Mouse (Mus musculus) T-cell, adult 2 months (primary cell): Measurements from ENCODE around the gene Ccnc.
A peak's percentile ranks its signal among the peaks of the same experiment; 100 is the strongest.
"Not testable (repeated sequence)": the region's sequence is repeated elsewhere in the genome, so short reads cannot be mapped to it uniquely, and the experiment has no call there.

Source experiments
- DNase-seq: peaks from one replicate; pipeline ENCODE4 v3.0.0; 2022; ENCODE audit warnings: low spot score

The Ccnc gene

GRCm38 (mm10) chr4:21726912-21727614 is 438 bp upstream of the Ccnc start:
- peak; percentile 23 for DNase-seq

GRCm38 (mm10) chr4:21739169-21739568 is 11.7 kb downstream of the Ccnc start:
- no peak for DNase-seq

DNA sequence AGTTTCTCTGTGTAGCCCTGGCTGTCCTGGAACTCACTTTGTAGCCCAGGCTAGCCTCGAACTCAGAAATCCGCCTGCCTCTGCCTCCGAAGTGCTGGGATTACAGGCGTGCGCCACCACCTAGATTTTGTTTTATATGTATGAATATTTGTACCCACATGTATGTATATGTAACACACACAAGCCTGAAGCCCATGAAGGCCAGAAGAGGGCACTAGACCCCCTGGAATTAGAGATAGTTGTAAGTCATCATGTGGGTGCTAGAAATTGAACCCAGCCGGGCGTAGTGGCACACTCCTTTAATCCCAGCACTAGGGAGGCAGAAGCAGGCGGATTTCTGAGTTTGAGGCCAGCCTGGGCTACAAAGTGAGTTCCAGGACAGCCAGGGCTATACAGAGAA is 16.6 kb downstream of the Ccnc start:
- not testable (repeated sequence) for DNase-seq

DNA sequence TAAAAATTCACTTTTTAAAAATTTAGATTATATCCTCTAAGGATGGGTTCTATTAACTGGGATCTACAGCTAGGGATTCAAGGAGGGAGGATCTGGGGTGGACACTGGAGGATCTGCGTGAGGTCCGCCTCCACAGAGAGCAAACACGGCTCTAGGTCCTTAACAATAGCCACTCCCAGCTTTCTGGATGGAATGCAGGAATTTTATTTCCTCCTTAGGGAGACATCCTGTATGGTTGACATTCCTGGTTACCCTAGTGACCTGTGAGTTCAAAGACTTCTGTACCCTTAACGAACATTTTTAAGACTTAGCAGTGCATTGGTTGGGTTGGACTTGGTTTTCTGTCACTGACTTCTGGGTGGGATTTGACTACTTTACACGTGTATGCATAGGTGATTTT is 18.2 kb downstream of the Ccnc start:
- no peak for DNase-seq

- no peak for DNase-seq
These were observed 27.8 kb downstream of the Ccnc start for GRCm38 (mm10) chr4:21755123-21755789.

DNA sequence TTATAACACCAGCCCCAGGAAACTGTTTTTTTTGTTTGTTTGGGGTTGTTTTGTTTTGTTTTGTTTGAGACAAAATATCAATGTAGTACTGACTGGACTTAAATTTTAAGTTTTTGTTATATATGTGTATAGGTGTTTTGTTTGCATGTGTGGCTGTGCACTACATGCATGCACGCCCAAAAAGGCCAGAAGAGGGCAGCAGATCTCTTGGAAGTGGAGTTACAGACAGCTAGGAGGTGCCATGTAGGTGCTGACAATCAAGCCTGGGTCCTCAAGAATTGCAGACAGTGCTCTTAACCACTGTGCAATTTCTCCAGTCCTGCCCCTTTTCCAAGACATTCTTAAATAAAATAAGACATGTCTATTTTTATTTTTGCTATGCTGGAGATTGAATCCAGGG is 31.4 kb downstream of the Ccnc start:
- no peak for DNase-seq

- DNase-seq, result no peak
These were observed 34.1 kb downstream of the Ccnc start for GRCm38 (mm10) chr4:21761416-21762160.

DNA sequence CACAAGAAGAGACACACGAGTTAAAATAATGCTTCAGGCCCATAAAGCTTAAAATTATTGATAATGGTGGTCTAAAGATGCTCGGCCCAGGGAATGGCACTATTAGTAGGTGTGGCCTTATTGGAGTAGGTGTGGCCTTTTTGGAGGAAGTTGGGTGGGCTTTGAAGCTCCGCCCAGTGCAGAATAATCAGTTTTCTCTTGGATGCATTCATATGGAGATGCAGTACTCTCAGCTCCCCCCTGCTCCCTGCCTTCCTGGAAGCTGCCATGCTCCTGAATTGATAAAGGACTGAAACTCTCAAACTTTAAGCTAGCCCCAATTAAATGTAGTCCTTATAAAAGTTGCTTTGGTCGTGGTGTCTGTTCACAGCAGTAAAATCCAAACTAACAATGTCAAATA is 36.3 kb downstream of the Ccnc start:
- DNase-seq, result no peak

DNA sequence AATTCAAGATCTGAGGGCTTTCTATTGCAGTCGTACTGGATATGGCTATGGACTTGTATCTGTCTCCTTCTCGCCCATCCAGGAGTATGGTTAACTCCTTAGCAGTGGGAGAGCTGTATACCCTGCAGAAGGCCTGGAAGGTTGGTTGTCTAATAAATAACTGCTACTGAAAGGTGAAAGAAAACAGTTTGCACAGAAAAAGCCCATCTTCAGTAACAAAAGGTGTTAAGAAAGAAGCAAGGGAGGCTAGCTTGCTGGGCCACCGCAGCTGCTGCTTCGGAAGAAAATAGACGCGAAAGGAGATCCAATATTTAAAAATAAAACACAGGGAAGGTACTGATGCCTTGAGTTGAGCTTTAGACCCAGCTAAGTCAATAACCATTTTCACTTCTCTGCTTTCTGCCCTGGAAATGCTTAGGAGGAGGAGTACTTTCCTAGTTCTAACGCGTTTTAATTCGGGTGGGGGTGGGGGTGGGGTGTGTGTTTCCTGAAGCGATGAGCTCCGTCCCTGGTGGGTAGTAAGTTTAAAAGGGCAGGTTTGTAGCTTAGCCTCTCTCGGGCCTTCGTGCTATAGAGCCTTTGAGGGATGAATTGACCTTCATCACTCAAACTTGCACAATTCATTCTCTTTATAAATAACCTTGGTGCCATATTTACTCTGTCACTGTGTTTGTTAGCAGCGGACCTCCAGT is 38.8 kb downstream of the Ccnc start:
- no peak for DNase-seq

GRCm38 (mm10) chr4:21766863-21767304 is 39.4 kb downstream of the Ccnc start, which contains the start of the genes Usp45 and Tstd3:
Usp45 (plus strand) TSS chr4:21767156.
Tstd3 (minus strand) TSS chr4:21767212.
- peak; percentile 70 for DNase-seq

GRCm38 (mm10) chr4:21771064-21771463 is 43.6 kb downstream of the Ccnc start:
- no peak for DNase-seq

- DNase-seq, result peak; percentile 17
These were observed 44.8 kb downstream of the Ccnc start for GRCm38 (mm10) chr4:21772306-21772705.

DNA sequence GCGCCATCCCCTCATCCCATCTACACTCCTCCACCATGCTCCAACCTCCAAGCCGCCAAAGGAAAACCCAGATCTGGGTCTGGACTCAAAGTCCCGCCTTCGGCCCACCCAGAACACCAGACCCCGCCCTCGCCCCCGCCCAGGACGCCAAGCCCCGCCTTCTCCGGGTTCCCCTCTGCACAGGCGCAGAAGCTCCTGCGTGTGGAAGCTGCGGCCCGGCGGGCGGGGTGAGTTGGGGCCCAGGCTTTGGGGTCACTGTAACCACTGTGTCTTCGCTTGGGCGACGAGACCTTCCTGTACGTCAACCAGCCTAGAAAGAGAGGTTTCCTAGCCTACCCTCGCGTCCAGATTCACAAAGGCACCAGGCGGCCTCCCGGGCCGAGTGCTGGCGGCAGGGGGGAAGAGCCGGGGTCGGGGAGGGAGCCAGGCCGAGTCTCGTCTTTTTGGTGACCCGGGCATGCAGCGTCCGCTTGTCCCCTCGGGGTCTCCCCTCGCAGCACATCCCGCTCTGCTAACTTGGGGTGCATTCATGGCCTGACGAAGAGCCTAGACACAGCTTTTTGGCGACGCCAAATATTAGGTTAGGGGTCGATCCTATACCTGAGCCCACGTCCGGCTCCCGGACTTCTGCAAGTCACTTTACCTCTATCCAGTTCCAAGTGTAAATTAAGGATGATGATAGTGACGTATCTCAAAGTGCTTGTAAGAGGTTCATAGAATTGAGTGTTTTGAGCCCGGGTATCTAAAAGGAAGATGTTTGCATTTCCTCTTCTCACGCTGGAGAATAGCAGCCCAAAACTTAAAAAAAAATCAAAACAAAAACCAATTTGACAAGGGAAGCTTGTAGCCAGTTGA is 48.8 kb downstream of the Ccnc start:
- DNase-seq, result peak; percentile 88

DNA sequence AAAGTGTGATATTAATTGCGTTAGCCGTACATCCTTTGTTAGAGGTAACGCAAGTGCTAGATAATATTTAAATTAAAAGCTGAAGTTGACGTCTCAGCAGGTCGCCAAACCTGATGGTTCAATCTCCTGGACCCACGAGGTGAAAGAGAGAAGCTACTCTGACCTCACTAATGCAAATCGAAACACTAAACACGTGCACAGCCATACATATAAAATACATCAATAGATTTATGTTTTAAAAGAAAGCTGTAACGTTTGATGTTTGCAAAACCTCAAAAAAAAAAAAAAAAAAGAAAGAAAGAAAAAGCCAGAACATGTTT is 49.4 kb downstream of the Ccnc start:
- DNase-seq, result peak; percentile 12

GRCm38 (mm10) chr4:21780816-21781726 is 53.6 kb downstream of the Ccnc start:
- no peak for DNase-seq

- no peak for DNase-seq
These were observed 58.8 kb downstream of the Ccnc start for GRCm38 (mm10) chr4:21786268-21786667.

DNA sequence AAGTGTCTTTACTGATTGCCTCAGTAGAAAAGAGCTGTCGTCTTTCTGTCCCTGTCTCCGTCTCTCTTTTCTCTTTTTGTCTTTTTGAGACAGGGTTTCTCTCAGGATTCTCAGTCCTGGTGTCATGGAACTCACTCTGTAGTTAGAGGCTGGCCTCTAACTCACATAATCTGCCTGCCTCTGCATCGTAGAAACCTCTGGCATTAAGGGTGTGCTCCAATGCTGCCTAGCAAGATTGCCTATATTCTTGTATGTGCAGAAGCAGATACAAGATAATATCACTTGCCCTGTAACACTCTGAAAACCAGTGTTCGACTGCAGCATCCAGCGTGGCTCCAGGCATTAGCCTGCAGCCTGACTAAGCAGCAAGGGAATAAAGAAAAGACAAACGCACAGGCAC is 61.4 kb downstream of the Ccnc start:
- no peak for DNase-seq

DNA sequence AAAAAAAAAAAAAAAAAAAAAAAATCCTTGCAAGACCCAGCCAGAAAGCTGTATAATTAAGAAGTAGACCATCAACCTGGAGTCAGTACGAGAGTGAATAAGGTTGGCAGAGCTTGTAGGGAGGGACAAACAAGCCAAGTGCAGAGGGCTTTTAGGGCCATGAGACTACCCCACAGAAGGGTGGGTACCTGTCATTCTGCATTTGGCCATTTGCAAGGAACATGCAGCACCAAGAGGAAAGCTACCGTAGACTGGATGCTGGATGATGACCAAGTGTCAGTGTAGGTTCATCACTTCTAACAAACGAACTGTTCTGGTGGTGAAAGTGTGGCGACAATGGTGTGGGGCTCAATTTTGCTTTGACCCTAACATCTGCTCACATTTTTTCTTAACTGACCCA is 62.3 kb downstream of the Ccnc start:
- no peak for DNase-seq

DNA sequence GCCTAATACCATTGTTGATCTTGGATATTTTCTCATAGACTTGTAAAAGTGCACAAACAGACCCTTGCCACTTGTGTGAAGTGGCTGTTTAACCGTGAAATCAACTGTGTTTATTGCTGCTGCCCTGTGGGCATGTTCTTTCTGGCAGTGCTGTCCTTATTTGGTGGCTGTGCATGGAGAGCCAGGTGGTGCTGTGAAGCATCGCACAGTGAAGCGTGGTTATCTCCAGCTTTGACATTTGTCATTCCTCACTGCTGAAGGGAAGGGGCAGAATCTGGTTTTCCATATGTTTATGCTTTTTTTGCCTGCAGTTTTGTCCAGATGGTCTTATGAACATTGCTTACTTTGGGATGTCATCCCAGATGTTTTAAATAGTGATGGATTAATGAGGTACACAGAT is 66.1 kb downstream of the Ccnc start:
- no peak for DNase-seq

DNA sequence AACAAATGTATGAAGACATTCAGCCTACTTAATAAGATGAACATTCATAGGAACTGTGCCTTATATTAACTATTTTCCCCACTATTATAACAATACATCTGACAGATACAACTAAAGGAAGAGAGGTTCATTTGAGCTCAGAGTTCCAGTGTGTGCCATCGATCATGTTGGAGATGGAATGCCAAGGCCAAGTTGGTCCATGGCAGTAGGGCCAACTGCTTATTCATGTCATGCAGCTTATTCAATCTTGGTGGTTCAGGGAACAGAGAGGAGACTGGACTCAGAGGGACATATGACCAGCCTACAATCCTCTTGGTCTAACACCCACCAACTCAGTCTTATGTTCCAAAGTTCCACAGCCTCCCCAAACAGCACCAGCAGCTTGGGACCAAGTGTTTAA is 73.5 kb downstream of the Ccnc start:
- DNase-seq, result no peak
